Mouse (Mus musculus) heart, embryonic 12.5 days (tissue): ENCODE data around the gene Ank3. TPM values are rescaled to one million over a fixed set of nuclear protein-coding genes. Genes with fewer than 3 reads are reported as not detected.

Source experiments
- ATAC-seq: fragments of 200-750 bp; cut with Nextera tagmentation; 2 replicates; pipeline ENCODE4 v1.8.0; 2017; ENCODE audit warnings: moderate TSS enrichment, moderate library complexity; ENCODE audit not compliant: insufficient number of reproducible peaks, low FRiP score
- H3K27ac ChIP-seq: fragments of 300-500 bp; sonication (generic); 2 replicates; pipeline ENCODE4 v1.5.1; 2016; ENCODE audit warnings: mild to moderate bottlenecking, moderate library complexity; ENCODE audit not compliant: poor library complexity, severe bottlenecking
- H3K27me3 ChIP-seq: fragments of 300-500 bp; sonication (generic); replicated peaks from 2 replicates; pipeline ENCODE4 v1.6.1; 2016; ENCODE audit warnings: mild to moderate bottlenecking, moderate library complexity
- H3K36me3 ChIP-seq: fragments of 300-500 bp; sonication (generic); 2 replicates; pipeline ENCODE4 v1.6.1; 2016; ENCODE audit warnings: mild to moderate bottlenecking, moderate library complexity
- H3K4me1 ChIP-seq: fragments of 300-500 bp; sonication (generic); replicated peaks from 2 replicates; pipeline ENCODE4 v1.6.1; 2016; ENCODE audit warnings: mild to moderate bottlenecking
- H3K4me2 ChIP-seq: fragments of 300-500 bp; sonication (generic); 2 replicates; pipeline ENCODE4 v1.6.1; 2016; ENCODE audit warnings: mild to moderate bottlenecking, moderate library complexity
- H3K4me3 ChIP-seq: fragments of 300-500 bp; sonication (generic); 2 replicates; pipeline ENCODE4 v1.5.1; 2016; ENCODE audit warnings: mild to moderate bottlenecking
- H3K9ac ChIP-seq: fragments of 300-500 bp; sonication (generic); 2 replicates; pipeline ENCODE4 v1.6.1; 2016; ENCODE audit warnings: mild to moderate bottlenecking, moderate library complexity
- H3K9me3 ChIP-seq: fragments of 300-500 bp; sonication (generic); replicated peaks from 2 replicates; pipeline ENCODE4 v1.6.1; 2016; ENCODE audit warnings: mild to moderate bottlenecking, moderate library complexity
- WGBS: fragments of 180-500 bp; shearing (Covaris S2); methylation state at CpG from one replicate; pipeline ENCODE4 v1.1.7; 2016; 5-methylcytosine and 5-hydroxymethylcytosine counted together
- polyA plus RNA-seq: library from polyadenylated mRNA; unstranded; fragments of >200 nt; fragmentation: Nextera tagmentation; extraction: Ambion mirVana; gene quantifications from 2 replicates; pipeline ENCODE4 v1.2.1, GENCODE M21; 2016

Gene Ank3
- polyA plus RNA-seq, 1 experiment from 2014 or later = 61.9 TPM

GRCm38 (mm10) chr10:69571972-69572371, 173.4 kb downstream of the Ank3 start:
- no peak for ATAC-seq
- H3K4me2 ChIP-seq = peak overlapping the region; percentile 73
- peak overlapping the region; percentile 36 for H3K4me3 ChIP-seq
- no peaks in the 10 kb centered on the region for H3K27me3 ChIP-seq
- H3K4me1 ChIP-seq = peaks cover 75% of the 10 kb centered on the region
- WGBS = 4% methylated on average over 9 of the region's 9 CpGs
- no peak overlapping the region for H3K9ac ChIP-seq
- no peak overlapping the region for H3K27ac ChIP-seq
- H3K36me3 ChIP-seq = no peaks in the 10 kb centered on the region
- no peaks in the 10 kb centered on the region for H3K9me3 ChIP-seq

GRCm38 (mm10) chr10:69573054-69573453, 174.5 kb downstream of the Ank3 start:
- H3K27ac ChIP-seq = no peak overlapping the region
- ATAC-seq = no peak
- 26% methylated on average over 7 of the region's 7 CpGs for WGBS

GRCm38 (mm10) chr10:69573746-69574145, 175.2 kb downstream of the Ank3 start:
- Histone ChIP-seq H3K4me1 (peaks cover 88% of the 10 kb centered on the region), H3K9ac (peak overlapping the region; percentile 5; the same call in 1 of the 2 replicates), H3K4me2 (peak overlapping the region; percentile 62), H3K27ac (no peak overlapping the region), H3K36me3 (no peaks in the 10 kb centered on the region), H3K9me3 (no peaks in the 10 kb centered on the region), H3K27me3 (no peaks in the 10 kb centered on the region), H3K4me3 (peak overlapping the region; percentile 7; the same call in 1 of the 2 replicates)
- 8% methylated on average over 3 of the region's 3 CpGs for WGBS
- no peak for ATAC-seq

More at GRCm38 (mm10) chr10:69573054-69573453, 174.5 kb downstream of the Ank3 start:
- Histone ChIP-seq H3K4me1 (peaks cover 86% of the 10 kb centered on the region), H3K36me3 (no peaks in the 10 kb centered on the region), H3K9ac (no peak overlapping the region; the same call in 1 of the 2 replicates), H3K9me3 (no peaks in the 10 kb centered on the region), H3K4me2 (peak overlapping the region; percentile 62; the same call in 1 of the 2 replicates), H3K27me3 (no peaks in the 10 kb centered on the region), H3K4me3 (no peak overlapping the region)

GRCm38 (mm10) chr10:69574190-69574663, 175.7 kb downstream of the Ank3 start:
- H3K36me3 ChIP-seq = no peaks in the 10 kb centered on the region
- H3K9me3 ChIP-seq = no peaks in the 10 kb centered on the region
- H3K4me1 ChIP-seq = peaks cover 85% of the 10 kb centered on the region
- H3K27me3 ChIP-seq = no peaks in the 10 kb centered on the region
- ATAC-seq = no peak
- peak overlapping the region; percentile 5; the same call in 1 of the 2 replicates for H3K9ac ChIP-seq
- WGBS = 3% methylated on average over 11 of the region's 11 CpGs
- H3K4me3 ChIP-seq = peak overlapping the region; percentile 7; the same call in 1 of the 2 replicates
- peak overlapping the region; percentile 62 for H3K4me2 ChIP-seq
- H3K27ac ChIP-seq = peak overlapping the region; percentile 14; the same call in 1 of the 2 replicates

GRCm38 (mm10) chr10:69574894-69575293, 176.3 kb downstream of the Ank3 start:
- Histone ChIP-seq H3K36me3 (no peaks in the 10 kb centered on the region), H3K9ac (no peak overlapping the region), H3K9me3 (no peaks in the 10 kb centered on the region), H3K4me3 (no peak overlapping the region), H3K4me2 (no peak overlapping the region), H3K27ac (no peak overlapping the region), H3K4me1 (peaks cover 86% of the 10 kb centered on the region), H3K27me3 (no peaks in the 10 kb centered on the region)
- no peak for ATAC-seq
- 54% methylated on average over 9 of the region's 9 CpGs for WGBS

GRCm38 (mm10) chr10:69575451-69575850, 176.9 kb downstream of the Ank3 start:
- H3K27ac ChIP-seq = no peak overlapping the region
- WGBS = 61% methylated on average over 6 of the region's 6 CpGs
- peaks cover 89% of the 10 kb centered on the region for H3K4me1 ChIP-seq
- no peak overlapping the region for H3K9ac ChIP-seq
- H3K9me3 ChIP-seq = no peaks in the 10 kb centered on the region
- H3K27me3 ChIP-seq = no peaks in the 10 kb centered on the region
- no peak overlapping the region for H3K4me3 ChIP-seq
- ATAC-seq = no peak
- no peaks in the 10 kb centered on the region for H3K36me3 ChIP-seq
- no peak overlapping the region for H3K4me2 ChIP-seq

- Histone ChIP-seq H3K4me3 (no peak overlapping the region), H3K4me2 (no peak overlapping the region), H3K27ac (no peak overlapping the region), H3K27me3 (no peaks in the 10 kb centered on the region), H3K36me3 (no peaks in the 10 kb centered on the region), H3K9ac (no peak overlapping the region), H3K4me1 (peaks cover 80% of the 10 kb centered on the region), H3K9me3 (no peaks in the 10 kb centered on the region)
- 77% methylated on average over 7 of the region's 7 CpGs for WGBS
- no peak for ATAC-seq
Observed at GRCm38 (mm10) chr10:69576264-69576663, 177.7 kb downstream of the Ank3 start.

DNA sequence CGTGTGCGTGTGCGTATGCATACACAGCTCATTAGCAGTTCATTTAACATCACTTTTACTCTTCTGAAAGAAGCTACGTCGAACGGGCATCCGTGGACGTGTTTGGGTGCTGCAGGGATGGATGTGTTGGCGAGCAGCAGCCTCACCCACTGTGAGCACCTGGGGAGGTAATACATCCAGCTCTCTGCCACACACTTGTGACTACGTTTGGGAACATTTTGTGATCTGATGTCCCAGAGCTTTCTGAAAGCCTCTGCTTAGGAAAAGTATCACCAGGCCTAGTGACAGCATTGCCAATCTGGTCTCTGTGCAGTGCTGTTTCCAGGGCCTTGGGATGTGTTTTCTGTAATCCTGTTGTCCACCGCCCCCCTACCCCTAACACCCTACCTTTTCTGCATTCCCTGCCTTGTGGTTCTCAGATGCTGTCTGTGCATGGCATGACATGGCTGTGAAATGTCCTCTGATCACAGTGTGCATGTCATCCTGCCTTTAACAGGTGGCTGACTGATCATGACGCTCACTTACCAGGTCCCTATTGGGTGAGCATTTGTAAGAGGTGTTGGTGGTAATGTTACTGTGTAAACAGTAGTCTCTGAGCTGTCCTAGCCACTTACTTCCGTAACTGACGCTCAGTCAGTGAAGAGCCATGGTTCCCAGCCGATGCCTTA, 178.6 kb downstream of the Ank3 start:
- ATAC-seq = no peak
- H3K36me3 ChIP-seq = peaks cover 3% of the 10 kb centered on the region; the same call in 1 of the 2 replicates
- H3K4me1 ChIP-seq = peaks cover 73% of the 10 kb centered on the region
- H3K9me3 ChIP-seq = no peaks in the 10 kb centered on the region
- no peak overlapping the region for H3K27ac ChIP-seq
- no peak overlapping the region for H3K4me3 ChIP-seq
- no peaks in the 10 kb centered on the region for H3K27me3 ChIP-seq
- no peak overlapping the region for H3K4me2 ChIP-seq
- WGBS = 72% methylated on average over 15 of the region's 15 CpGs
- no peak overlapping the region for H3K9ac ChIP-seq

GRCm38 (mm10) chr10:69577729-69578061, 179.1 kb downstream of the Ank3 start:
- peaks cover 68% of the 10 kb centered on the region for H3K4me1 ChIP-seq
- H3K4me2 ChIP-seq = no peak overlapping the region
- no peak overlapping the region for H3K27ac ChIP-seq
- WGBS = 83% methylated on average over 7 of the region's 7 CpGs
- no peak overlapping the region for H3K4me3 ChIP-seq
- H3K9me3 ChIP-seq = no peaks in the 10 kb centered on the region
- no peak for ATAC-seq
- no peak overlapping the region for H3K9ac ChIP-seq
- no peaks in the 10 kb centered on the region for H3K27me3 ChIP-seq
- H3K36me3 ChIP-seq = peaks cover 3% of the 10 kb centered on the region; the same call in 1 of the 2 replicates

DNA sequence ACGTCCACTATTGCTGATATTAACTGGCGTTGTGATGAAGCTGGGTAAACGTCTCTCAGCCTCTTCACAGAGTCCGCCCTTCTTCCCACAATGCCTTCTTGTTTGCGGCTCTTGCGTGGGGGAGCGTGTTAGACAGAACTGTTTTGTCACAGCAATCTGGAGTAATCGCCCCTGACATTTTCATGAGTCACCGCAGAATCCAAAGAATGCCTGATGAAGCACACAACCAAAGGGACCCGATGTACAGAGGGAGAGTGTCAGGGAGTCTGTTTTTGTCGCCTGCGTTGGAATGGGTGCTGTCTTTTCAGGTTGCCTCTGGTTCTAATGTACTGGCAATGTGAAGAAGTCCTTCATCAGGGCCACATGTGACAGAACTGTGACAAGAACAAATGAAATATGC, 181.0 kb downstream of the Ank3 start:
- no peak for ATAC-seq
- H3K27ac ChIP-seq = peak overlapping the region; percentile 61; the same call in 1 of the 2 replicates

GRCm38 (mm10) chr10:69581525-69581924, 183.0 kb downstream of the Ank3 start:
- no peak overlapping the region for H3K9ac ChIP-seq
- WGBS = 92% methylated on average over 2 of the region's 2 CpGs

More for the DNA sequence above, 181.0 kb downstream of the Ank3 start:
- Histone ChIP-seq H3K4me3 (no peak overlapping the region), H3K4me1 (peaks cover 63% of the 10 kb centered on the region), H3K27me3 (no peaks in the 10 kb centered on the region), H3K9ac (peak overlapping the region; percentile 35; the same call in 1 of the 2 replicates), H3K9me3 (no peaks in the 10 kb centered on the region), H3K36me3 (peaks cover 3% of the 10 kb centered on the region; the same call in 1 of the 2 replicates), H3K4me2 (peak overlapping the region; percentile 43)
- 34% methylated on average over 12 of the region's 12 CpGs for WGBS

More at GRCm38 (mm10) chr10:69581525-69581924, 183.0 kb downstream of the Ank3 start:
- H3K4me2 ChIP-seq = no peak overlapping the region
- no peaks in the 10 kb centered on the region for H3K27me3 ChIP-seq
- H3K4me3 ChIP-seq = no peak overlapping the region
- no peak for ATAC-seq
- peaks cover 3% of the 10 kb centered on the region; the same call in 1 of the 2 replicates for H3K36me3 ChIP-seq
- H3K9me3 ChIP-seq = no peaks in the 10 kb centered on the region
- no peak overlapping the region for H3K27ac ChIP-seq
- peaks cover 50% of the 10 kb centered on the region for H3K4me1 ChIP-seq
